Mouse (Mus musculus) heart, adult 11 months (tissue): ENCODE measurements around the gene Gm26558.

Experiments used
- DNase-seq: peaks from one replicate; pipeline ENCODE4 v3.0.0; 2022

The Gm26558 gene

GRCm38 (mm10) chr2:70661715-70662495 is at the start of gene Gm26558:
Gm26558 (minus strand) TSS chr2:70662108.
- DNase-seq, result no peak

GRCm38 (mm10) chr2:70710878-70711277 is 49.0 kb upstream of the Gm26558 start:
- DNase-seq, result peak; percentile 60

- DNase-seq, result peak; percentile 85
These were observed 48.3 kb upstream of the Gm26558 start for GRCm38 (mm10) chr2:70710236-70710635.

- DNase-seq, result peak; percentile 80
These were observed 47.2 kb upstream of the Gm26558 start for GRCm38 (mm10) chr2:70708986-70709730.

GRCm38 (mm10) chr2:70702403-70702802 is 40.5 kb upstream of the Gm26558 start:
- peak; percentile 71 for DNase-seq

- no peak for DNase-seq
These were observed 39.7 kb upstream of the Gm26558 start for GRCm38 (mm10) chr2:70701571-70701970.

GRCm38 (mm10) chr2:70700851-70701250 is 38.9 kb upstream of the Gm26558 start:
- peak; percentile 66 for DNase-seq

GRCm38 (mm10) chr2:70695712-70696111 is 33.8 kb upstream of the Gm26558 start:
- DNase-seq, result no peak

GRCm38 (mm10) chr2:70690195-70690594 is 28.3 kb upstream of the Gm26558 start:
- peak; percentile 88 for DNase-seq

- DNase-seq, result no peak
These were observed 26.7 kb upstream of the Gm26558 start for GRCm38 (mm10) chr2:70688454-70689078.

GRCm38 (mm10) chr2:70682324-70682723 is 20.4 kb upstream of the Gm26558 start:
- DNase-seq, result no peak

- DNase-seq, result no peak
These were observed 11.7 kb upstream of the Gm26558 start for GRCm38 (mm10) chr2:70673445-70674126.

GRCm38 (mm10) chr2:70672476-70672875 is 10.6 kb upstream of the Gm26558 start:
- no peak for DNase-seq

- DNase-seq, result no peak
These were observed 8.0 kb upstream of the Gm26558 start for GRCm38 (mm10) chr2:70669896-70670295.

- peak; percentile 16 for DNase-seq
These were observed 7.3 kb upstream of the Gm26558 start for GRCm38 (mm10) chr2:70669241-70669640.

- DNase-seq, result peak; percentile 83
These were observed 5.1 kb upstream of the Gm26558 start for GRCm38 (mm10) chr2:70667016-70667415.

GRCm38 (mm10) chr2:70663764-70664163 is 1.9 kb upstream of the Gm26558 start:
- DNase-seq, result no peak

- DNase-seq, result peak; percentile 99
These were observed 807 bp downstream of the Gm26558 start, which contains the start of gene Gorasp2 for GRCm38 (mm10) chr2:70660887-70661714. Gorasp2 (plus strand) TSS chr2:70661576.

- peak; percentile 14 for DNase-seq
These were observed 4.8 kb downstream of the Gm26558 start for GRCm38 (mm10) chr2:70657083-70657482.

- peak; percentile 66 for DNase-seq
These were observed 10.1 kb downstream of the Gm26558 start for GRCm38 (mm10) chr2:70651820-70652219.

GRCm38 (mm10) chr2:70649471-70649870 is 12.4 kb downstream of the Gm26558 start:
- DNase-seq, result peak; percentile 15

- peak; percentile 34 for DNase-seq
These were observed 13.6 kb downstream of the Gm26558 start for GRCm38 (mm10) chr2:70648271-70648670.
